Mouse (Mus musculus): ENCODE measurements at regions not wholly inside any gene's neighbourhood (a gene's known extent, or its start where the extent isn't known, plus 50 kb on each side); places are given as distances from the start of the nearest gene placed in this dataset.

DNA sequence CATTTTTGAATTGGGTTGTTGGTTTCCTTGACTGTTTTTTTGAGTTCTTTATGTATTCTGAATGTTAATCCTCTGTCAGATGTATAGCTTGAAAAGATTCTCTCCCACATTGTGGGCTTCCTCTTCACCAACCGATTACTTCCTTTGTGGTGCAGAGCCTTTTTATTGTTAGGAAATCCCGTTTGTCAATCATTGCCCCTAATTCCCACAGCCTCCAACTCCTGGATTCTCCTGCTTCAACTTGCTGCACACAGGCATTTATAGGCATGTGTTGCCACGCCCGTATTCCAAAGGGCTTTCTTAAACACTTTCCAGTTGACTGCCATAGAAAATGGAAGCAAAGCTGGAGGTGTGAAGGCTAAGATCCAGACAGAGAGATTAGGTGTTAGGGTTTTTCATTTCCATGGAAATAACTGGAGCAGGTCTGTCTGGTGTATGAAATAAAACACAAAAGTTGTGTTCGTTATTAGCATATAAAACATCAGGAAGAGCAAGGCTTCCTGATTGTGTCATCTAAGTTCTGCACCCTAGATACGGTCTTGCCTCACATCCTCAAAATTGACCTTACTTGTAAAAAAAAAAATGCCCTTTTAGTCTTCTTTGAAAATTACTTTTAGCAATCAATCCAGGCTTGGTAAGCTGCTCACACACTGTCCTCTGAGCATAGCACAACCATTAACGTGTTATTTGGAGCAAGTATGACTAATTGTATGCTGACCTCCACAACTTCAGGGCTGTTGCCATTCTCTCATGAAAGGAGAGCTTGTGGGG, 87.7 kb upstream of the Tex13c2 start:
- DNase-seq (ENCODE audit: low spot score): no peak
- intact Hi-C loops (cut with DNase I): no loop called here

- intact Hi-C loops (cut with DNase I): no loop called here
- no peak for DNase-seq (ENCODE audit: low spot score)
Measured at GRCm38 (mm10) chrX:42402335-42402605, 87.2 kb upstream of the Tex13c2 start.

GRCm38 (mm10) chrX:42431851-42432635, 57.4 kb upstream of the Tex13c2 start:
- intact Hi-C loops (cut with DNase I): no loop called here
- DNase-seq (ENCODE audit: low spot score): no peak
